Mouse (Mus musculus): ENCODE results near the gene Slc16a8. TPM values are rescaled to one million over a fixed set of nuclear protein-coding genes. Genes with fewer than 3 reads are reported as not detected.

The Slc16a8 gene
- polyA plus RNA-seq, 1 experiment = not detected

DNA sequence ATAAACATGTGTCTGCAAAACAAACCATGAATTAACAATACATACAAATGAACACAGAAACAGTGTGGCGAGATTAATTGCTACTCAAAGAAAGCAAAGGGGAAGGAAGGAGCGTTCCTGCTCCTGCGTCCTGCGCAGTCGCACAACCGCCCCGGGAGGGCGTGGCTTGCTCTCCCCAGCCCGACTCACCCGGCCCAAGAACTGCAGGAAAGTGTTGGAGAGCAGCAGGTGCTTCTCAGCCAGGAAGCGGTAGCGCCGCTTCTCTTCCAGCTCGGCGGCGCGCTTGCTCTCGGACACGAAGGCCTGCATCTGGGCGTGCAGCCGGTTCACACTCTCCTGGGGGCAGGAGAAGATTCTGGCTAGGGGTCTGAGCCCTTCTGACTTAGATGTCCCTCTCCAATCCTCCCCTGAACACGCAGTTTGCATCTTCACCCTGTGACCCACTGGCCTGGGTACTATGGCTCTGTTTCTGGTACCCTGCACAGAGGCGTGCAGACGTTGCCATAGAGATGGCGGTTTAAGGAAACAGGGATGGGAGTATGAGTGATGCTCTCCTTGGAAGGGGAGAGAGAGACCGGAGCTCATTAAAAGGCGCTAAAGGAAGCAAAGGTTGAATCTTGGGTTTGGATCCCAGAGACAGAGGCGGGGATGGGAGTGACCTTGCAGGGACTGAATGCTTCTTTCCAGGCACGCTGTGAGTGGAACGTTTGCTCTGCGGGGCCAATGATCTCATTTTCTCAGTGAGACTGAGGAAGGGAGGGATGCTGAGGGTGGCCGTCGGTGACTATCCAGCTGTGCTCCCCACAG, 16.0 kb upstream of the Slc16a8 start:
- H3K4me1 ChIP-seq (ENCODE audit: control insufficient read depth, insufficient read depth, low read length) = no peaks in the 10 kb centered on the region
- no peak overlapping the region for H3K27ac ChIP-seq (ENCODE audit: insufficient read depth, low read length)
- H3K4me3 ChIP-seq (ENCODE audit: insufficient read depth, low read length) = peak overlapping the region; percentile 22
- TF ChIP-seq CTCF (IDR thresholded peaks at IDR 0.05; ENCODE audit: extremely low read depth, insufficient read depth, low read length) (no peak), POLR2A (IDR thresholded peaks at IDR 0.05; ENCODE audit: extremely low read depth, insufficient read depth, low read length) (no peak)

DNA sequence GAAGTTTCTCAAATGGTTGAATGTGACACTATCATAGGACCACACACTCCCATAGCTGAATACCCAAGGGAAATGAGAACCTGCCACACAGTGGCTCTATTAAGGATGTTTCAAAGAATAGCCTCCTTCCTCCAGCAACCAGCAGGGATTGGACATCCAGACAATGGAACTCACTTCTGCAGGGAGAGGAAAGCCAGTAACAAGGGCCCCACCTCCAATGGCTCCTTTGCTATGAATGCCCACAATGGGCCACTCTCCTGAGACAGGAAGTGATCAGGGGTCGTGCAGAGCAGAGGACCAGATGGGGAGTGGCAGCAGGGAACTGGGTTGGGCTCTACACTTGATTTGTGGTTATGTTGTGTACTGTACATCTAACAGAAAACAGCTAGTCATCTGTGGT, 14.0 kb upstream of the Slc16a8 start:
- TF ChIP-seq POLR2A (IDR thresholded peaks at IDR 0.05; ENCODE audit: extremely low read depth, insufficient read depth, low read length) (no peak), CTCF (IDR thresholded peaks at IDR 0.05; ENCODE audit: extremely low read depth, insufficient read depth, low read length) (no peak)
- H3K4me1 ChIP-seq (ENCODE audit: control insufficient read depth, insufficient read depth, low read length) = no peaks in the 10 kb centered on the region
- H3K27ac ChIP-seq (ENCODE audit: insufficient read depth, low read length) = no peak overlapping the region
- no peak overlapping the region for H3K4me3 ChIP-seq (ENCODE audit: insufficient read depth, low read length)

DNA sequence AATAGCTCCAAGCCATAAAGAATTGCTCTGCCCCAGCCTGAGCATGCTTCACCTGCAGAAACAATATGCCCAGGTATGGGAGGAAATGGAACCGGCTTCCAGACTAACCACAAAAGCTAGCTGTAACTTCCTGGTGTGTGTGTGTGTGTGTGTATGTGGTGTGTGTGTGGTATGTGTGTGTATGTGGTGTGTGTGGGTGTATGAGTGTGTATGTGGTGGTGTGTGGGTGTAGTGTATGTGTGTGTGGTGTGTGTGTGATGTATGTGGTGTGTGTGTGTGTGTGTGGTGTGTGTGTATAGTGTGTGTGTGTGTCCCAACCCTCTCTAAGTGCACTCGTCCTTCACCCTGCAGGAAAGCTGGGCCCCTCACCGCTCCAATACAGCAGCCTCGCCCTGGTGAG, 10.8 kb upstream of the Slc16a8 start:
- Histone ChIP-seq H3K4me3 (ENCODE audit: insufficient read depth, low read length) (no peak overlapping the region), H3K4me1 (ENCODE audit: control insufficient read depth, insufficient read depth, low read length) (no peaks in the 10 kb centered on the region), H3K27ac (ENCODE audit: insufficient read depth, low read length) (no peak overlapping the region)
- TF ChIP-seq CTCF (IDR thresholded peaks at IDR 0.05; ENCODE audit: extremely low read depth, insufficient read depth, low read length) (no peak), POLR2A (IDR thresholded peaks at IDR 0.05; ENCODE audit: extremely low read depth, insufficient read depth, low read length) (no peak)

DNA sequence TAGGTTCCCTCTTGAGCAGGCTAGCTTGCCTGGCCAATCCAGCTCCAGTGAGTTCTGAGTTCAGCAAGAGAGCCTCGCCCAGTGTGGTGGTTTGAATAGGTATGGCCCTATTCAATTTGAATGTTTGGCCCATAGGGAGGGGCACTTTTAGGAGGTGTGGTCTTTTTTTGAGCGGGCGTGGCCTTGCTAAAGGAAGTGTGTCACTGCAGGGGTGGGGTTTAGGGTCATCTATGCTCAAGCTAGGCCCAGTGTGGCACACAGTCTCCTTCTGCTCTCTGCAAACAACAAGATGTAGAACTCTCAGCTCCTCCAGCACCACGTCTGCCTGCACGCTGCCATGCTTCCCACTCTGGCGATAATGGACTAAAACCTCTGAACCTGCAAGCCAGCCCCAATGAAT, 9.2 kb upstream of the Slc16a8 start:
- TF ChIP-seq POLR2A (IDR thresholded peaks at IDR 0.05; ENCODE audit: extremely low read depth, insufficient read depth, low read length) (no peak), CTCF (IDR thresholded peaks at IDR 0.05; ENCODE audit: extremely low read depth, insufficient read depth, low read length) (no peak)
- Histone ChIP-seq H3K4me3 (ENCODE audit: insufficient read depth, low read length) (no peak overlapping the region), H3K4me1 (ENCODE audit: control insufficient read depth, insufficient read depth, low read length) (no peaks in the 10 kb centered on the region), H3K27ac (ENCODE audit: insufficient read depth, low read length) (no peak overlapping the region)

DNA sequence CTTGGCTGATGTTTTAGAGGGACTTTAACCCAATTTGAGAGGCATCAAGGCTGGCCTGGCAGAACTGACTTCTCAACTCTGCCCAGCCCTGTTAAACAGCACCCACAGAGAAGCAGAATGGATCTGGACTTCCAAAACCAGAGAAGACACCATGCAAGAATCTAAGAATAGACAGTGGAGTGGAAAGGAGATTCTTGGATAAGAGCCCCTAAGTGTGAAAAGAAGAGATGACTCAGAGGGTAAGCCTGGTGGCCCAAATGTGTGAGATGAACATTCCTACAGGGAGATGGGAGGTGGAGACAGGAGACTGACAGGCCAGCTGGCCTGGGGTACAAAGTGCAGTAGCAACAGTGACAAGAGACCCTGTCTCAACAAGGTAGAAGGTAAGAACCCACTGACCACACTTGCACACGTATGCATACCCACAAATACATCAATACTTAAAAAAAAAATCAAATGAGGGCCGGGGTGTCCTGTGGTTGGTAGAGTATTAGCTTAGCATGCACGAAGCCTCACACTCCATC, 8.3 kb upstream of the Slc16a8 start:
- TF ChIP-seq CTCF (IDR thresholded peaks at IDR 0.05; ENCODE audit: extremely low read depth, insufficient read depth, low read length) (no peak), POLR2A (IDR thresholded peaks at IDR 0.05; ENCODE audit: extremely low read depth, insufficient read depth, low read length) (no peak)
- Histone ChIP-seq H3K4me3 (ENCODE audit: insufficient read depth, low read length) (no peak overlapping the region), H3K27ac (ENCODE audit: insufficient read depth, low read length) (no peak overlapping the region), H3K4me1 (ENCODE audit: control insufficient read depth, insufficient read depth, low read length) (no peaks in the 10 kb centered on the region)

DNA sequence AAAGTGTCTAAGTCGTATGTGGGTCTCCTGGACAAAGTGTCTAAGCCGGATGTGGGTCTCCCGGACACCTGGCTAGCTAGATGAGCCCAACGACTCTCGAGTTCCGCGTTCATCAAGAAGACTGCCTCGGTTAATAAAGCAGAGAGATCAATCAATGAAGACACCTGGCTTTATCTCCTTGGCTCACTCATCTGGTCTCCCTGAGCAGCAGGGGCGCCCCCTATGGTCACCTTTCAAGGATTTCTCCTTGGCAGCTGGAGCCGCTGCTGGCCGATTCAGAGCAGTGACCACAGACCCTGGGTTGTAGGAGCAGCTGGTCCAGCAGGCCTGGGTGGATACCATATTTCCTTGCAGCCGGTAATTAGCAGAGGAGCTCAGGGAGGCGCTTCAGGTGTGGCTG, 7.8 kb upstream of the Slc16a8 start:
- no peak overlapping the region for H3K4me3 ChIP-seq (ENCODE audit: insufficient read depth, low read length)
- H3K4me1 ChIP-seq (ENCODE audit: control insufficient read depth, insufficient read depth, low read length) = no peaks in the 10 kb centered on the region
- no peak overlapping the region for H3K27ac ChIP-seq (ENCODE audit: insufficient read depth, low read length)
- TF ChIP-seq POLR2A (IDR thresholded peaks at IDR 0.05; ENCODE audit: extremely low read depth, insufficient read depth, low read length) (no peak), CTCF (IDR thresholded peaks at IDR 0.05; ENCODE audit: extremely low read depth, insufficient read depth, low read length) (no peak)

DNA sequence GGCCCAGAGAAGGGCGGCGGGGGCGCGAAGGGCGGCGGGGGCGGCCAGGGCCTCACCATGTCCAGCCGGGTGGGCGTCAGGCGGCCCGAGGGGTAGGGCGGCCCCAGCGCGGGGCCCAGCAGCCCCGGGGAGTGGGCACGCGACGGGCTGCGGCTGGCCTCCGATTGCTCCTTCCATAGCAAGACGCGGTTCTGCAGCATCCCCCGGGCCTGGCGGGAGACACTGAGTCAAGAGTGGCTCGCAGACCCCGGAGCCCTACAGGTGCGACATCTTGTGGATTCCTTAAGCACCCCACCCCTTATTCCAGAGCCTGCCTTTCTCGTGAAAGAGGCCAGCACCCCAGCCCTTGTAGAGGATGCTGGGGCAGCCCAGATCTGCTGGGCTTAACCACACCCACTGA, 7.2 kb upstream of the Slc16a8 start:
- no peaks in the 10 kb centered on the region for H3K4me1 ChIP-seq (ENCODE audit: control insufficient read depth, insufficient read depth, low read length)
- H3K27ac ChIP-seq (ENCODE audit: insufficient read depth, low read length) = no peak overlapping the region
- peak overlapping the region; percentile 17 for H3K4me3 ChIP-seq (ENCODE audit: insufficient read depth, low read length)
- TF ChIP-seq CTCF (IDR thresholded peaks at IDR 0.05; ENCODE audit: extremely low read depth, insufficient read depth, low read length) (no peak), POLR2A (IDR thresholded peaks at IDR 0.05; ENCODE audit: extremely low read depth, insufficient read depth, low read length) (no peak)

DNA sequence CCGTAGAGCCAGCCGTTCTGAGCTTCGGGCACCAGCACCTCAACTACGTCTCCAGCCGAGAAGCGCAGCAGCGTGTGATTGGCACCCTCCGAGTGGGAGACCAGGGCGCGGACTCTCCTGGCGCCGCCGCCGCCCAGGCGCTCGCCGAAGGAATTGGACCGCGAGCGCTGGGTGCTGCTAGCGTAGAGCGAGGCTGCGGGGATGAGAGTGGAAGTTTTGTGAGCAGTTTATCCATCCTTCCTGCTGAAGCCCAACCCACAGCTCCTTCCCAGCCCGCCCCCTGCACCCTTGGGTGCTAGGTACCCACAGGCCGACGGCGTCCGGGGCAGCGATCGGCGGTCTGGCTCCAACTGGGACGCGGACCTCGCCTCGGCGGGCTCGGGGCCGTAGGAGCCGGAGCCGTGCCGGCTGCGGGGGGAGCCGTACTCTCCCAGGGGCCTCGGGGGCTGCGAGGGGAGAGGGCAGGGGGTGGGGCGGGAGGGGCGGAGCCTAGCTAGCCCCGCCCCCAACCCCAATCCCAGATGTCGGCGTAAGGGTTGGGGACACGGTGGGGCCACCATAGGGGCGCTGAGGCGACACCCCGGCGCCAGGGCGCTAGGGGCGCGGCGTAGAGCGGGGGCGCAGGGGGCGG, 6.6 kb upstream of the Slc16a8 start:
- H3K27ac ChIP-seq (ENCODE audit: insufficient read depth, low read length) = no peak overlapping the region
- peak overlapping the region; percentile 21 for H3K4me3 ChIP-seq (ENCODE audit: insufficient read depth, low read length)
- no peak for TF ChIP-seq CTCF (IDR thresholded peaks at IDR 0.05; ENCODE audit: extremely low read depth, insufficient read depth, low read length)
- TF ChIP-seq POLR2A (IDR thresholded peaks at IDR 0.05; ENCODE audit: extremely low read depth, insufficient read depth, low read length) = peak; percentile 71; the same call in 1 of the 2 replicates
- H3K4me1 ChIP-seq (ENCODE audit: control insufficient read depth, insufficient read depth, low read length) = no peaks in the 10 kb centered on the region

DNA sequence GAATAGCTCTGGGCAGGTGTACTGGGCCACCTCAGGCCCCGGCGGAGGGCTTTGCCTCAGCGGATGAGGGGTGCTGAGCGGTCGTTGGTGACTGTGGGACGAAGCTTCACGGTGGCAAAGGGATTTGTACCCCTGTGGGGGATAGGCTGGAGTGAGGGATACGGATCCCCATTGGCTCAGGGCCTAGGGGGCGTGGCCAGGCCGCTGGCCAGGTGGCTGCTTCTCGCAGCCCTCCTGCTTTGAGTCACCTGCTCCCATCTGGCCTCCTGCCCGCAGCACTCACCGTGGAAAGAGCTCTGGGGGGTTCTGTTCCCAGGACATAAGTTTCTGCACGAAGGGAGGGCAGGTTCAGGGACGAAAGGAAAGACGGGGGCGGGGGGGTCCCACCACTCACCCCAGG, 4.0 kb upstream of the Slc16a8 start:
- Histone ChIP-seq H3K4me3 (ENCODE audit: insufficient read depth, low read length) (no peak overlapping the region), H3K27ac (ENCODE audit: insufficient read depth, low read length) (no peak overlapping the region), H3K4me1 (ENCODE audit: control insufficient read depth, insufficient read depth, low read length) (no peaks in the 10 kb centered on the region)
- TF ChIP-seq POLR2A (IDR thresholded peaks at IDR 0.05; ENCODE audit: extremely low read depth, insufficient read depth, low read length) (no peak), CTCF (IDR thresholded peaks at IDR 0.05; ENCODE audit: extremely low read depth, insufficient read depth, low read length) (no peak)

DNA sequence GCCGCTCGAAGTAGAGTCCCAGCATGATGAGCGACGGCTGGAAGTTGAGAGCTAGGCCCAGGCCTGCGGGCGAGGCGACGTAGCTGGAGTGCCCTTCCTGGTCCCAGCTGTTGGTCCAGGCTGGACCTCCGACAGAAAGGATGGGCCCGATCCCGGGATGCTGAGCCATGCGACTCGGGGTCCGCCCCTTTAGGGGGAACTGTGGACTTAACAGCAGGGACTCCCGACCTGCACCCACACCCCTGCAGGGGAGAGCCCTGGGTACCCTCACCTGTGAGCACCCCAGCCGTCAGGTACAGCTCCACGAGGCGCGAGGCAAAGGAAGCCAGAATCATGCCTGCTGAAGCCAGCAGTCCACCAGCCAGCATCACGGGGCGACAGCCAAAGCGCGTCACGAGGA, 2.0 kb downstream of the Slc16a8 start:
- H3K4me1 ChIP-seq (ENCODE audit: control insufficient read depth, insufficient read depth, low read length) = peaks cover 3% of the 10 kb centered on the region; the same call in 1 of the 2 replicates
- H3K27ac ChIP-seq (ENCODE audit: insufficient read depth, low read length) = no peak overlapping the region
- no peak overlapping the region; the same call in 1 of the 2 replicates for H3K4me3 ChIP-seq (ENCODE audit: insufficient read depth, low read length)
- TF ChIP-seq POLR2A (IDR thresholded peaks at IDR 0.05; ENCODE audit: extremely low read depth, insufficient read depth, low read length) (no peak), CTCF (IDR thresholded peaks at IDR 0.05; ENCODE audit: extremely low read depth, insufficient read depth, low read length) (no peak)

Measured in cortical plate, adult 2 months (tissue).